Mouse (Mus musculus) B cell, adult 67 days (primary cell): ENCODE results near the gene Cyp2d40. TPM values are rescaled to one million over a fixed set of nuclear protein-coding genes. Genes with fewer than 3 reads are reported as not detected.

ENCODE experiments used
- total RNA-seq, 2 experiments: library from RNA; stranded (reverse); gene quantifications; 4 replicates each; pipeline ENCODE4 v1.2.4; 2023

The Cyp2d40 gene
- total RNA-seq = not detected

GRCm38 (mm10) chr15:82763631-82764420, at the start of gene Cyp2d40:
Cyp2d40 (minus strand) TSS chr15:82764183.

DNA sequence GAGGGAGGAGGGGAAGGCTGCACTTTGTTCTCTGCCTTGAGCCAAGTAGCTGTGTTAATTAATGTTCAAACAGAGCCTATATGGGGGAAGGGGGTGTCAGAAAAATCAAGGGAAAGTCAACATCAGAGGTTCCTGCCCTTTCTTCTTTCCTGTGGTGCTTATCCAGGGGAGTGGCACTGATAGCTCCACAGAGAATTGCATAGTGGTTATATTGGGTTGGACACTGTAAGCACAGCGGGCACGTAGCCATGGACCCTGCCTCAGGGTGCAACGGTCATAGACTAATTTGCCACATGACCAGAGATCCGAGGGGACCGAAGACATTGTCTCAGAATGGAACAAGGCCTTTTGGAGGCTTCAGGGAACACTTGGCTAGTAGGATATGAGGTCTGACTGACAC, 30.3 kb upstream of the Cyp2d40 start, which contains the start of gene Cyp2d26:
Gene Cyp2d26 (minus strand): TSS at position 18 of the 400 bp plus-strand sequence.

Other genes with a start within 250 kb of the Cyp2d40 start
- not detected for gene Cyp2d12, start 209.1 kb downstream of the Cyp2d40 start, total RNA-seq
- not detected for gene Cyp2d34, start 143.2 kb downstream of the Cyp2d40 start, total RNA-seq
- 1 to 10 TPM in 1 of 2 experiments, under 1 TPM in 1; 0.41 to 2.0 TPM for gene Cyp2d26, start 30.1 kb upstream of the Cyp2d40 start, total RNA-seq
- 100 to 1,000 TPM; 142 to 146 TPM for gene Tcf20, start 223.7 kb upstream of the Cyp2d40 start, total RNA-seq